Mouse (Mus musculus) forebrain, embryonic 15.5 days (tissue): ENCODE results near the gene Gjd3. TPM values are rescaled to one million over a fixed set of nuclear protein-coding genes. Genes with fewer than 3 reads are reported as not detected.
A peak's percentile ranks its signal among the peaks of the same experiment; 100 is the strongest.

Experiments
- ATAC-seq: fragments of 200-750 bp; cut with Nextera tagmentation; replicated peaks from 2 replicates; pipeline ENCODE4 v1.8.0; 2017; ENCODE audit warnings: mild to moderate bottlenecking, moderate TSS enrichment, moderate library complexity
- H3K27ac ChIP-seq: fragments of 300-500 bp; sonication (generic); replicated peaks from 2 replicates; pipeline ENCODE4 v1.5.1; 2015; ENCODE audit warnings: mild to moderate bottlenecking, inconsistent platforms
- H3K27me3 ChIP-seq: fragments of 300-500 bp; sonication (generic); 2 replicates; pipeline ENCODE4 v1.6.1; 2015; ENCODE audit warnings: inconsistent platforms
- H3K36me3 ChIP-seq: fragments of 300-500 bp; sonication (generic); 2 replicates; pipeline ENCODE4 v1.6.1; 2015; ENCODE audit warnings: mild to moderate bottlenecking, inconsistent platforms
- H3K4me1 ChIP-seq: fragments of 300-500 bp; sonication (generic); 2 replicates; pipeline ENCODE4 v1.6.1; 2015; ENCODE audit warnings: inconsistent platforms
- H3K4me2 ChIP-seq: fragments of 300-500 bp; sonication (generic); replicated peaks from 2 replicates; pipeline ENCODE4 v1.6.1; 2015; ENCODE audit warnings: mild to moderate bottlenecking, inconsistent platforms
- H3K4me3 ChIP-seq: fragments of 300-500 bp; sonication (generic); 2 replicates; pipeline ENCODE4 v1.5.1; 2015; ENCODE audit warnings: mild to moderate bottlenecking, inconsistent platforms
- H3K9ac ChIP-seq: fragments of 300-500 bp; sonication (generic); replicated peaks from 2 replicates; pipeline ENCODE4 v1.6.1; 2015; ENCODE audit warnings: mild to moderate bottlenecking, inconsistent platforms
- H3K9me3 ChIP-seq: fragments of 300-500 bp; sonication (generic); 2 replicates; pipeline ENCODE4 v1.6.1; 2016; ENCODE audit warnings: inconsistent platforms
- WGBS: fragments of 180-500 bp; shearing (Covaris S2); methylation state at CpG from one replicate; pipeline ENCODE4 v1.1.7; 2015; ENCODE audit warnings: mixed read lengths; 5-methylcytosine and 5-hydroxymethylcytosine counted together
- polyA plus RNA-seq: library from polyadenylated mRNA; unstranded; fragments of >200 nt; fragmentation: Nextera tagmentation; extraction: Ambion mirVana; gene quantifications from 2 replicates; pipeline ENCODE4 v1.2.1, GENCODE M21; 2015

Gjd3 gene
- polyA plus RNA-seq, 1 experiment from 2014 or later = 0.62 TPM

GRCm38 (mm10) chr11:98959437-98960312 lies 23.1 kb downstream of the Gjd3 start:
- Histone ChIP-seq H3K4me2 (peak overlapping the region; percentile 98), H3K9me3 (no peaks in the 10 kb centered on the region), H3K27ac (peak overlapping the region; percentile 65), H3K4me1 (peaks cover 66% of the 10 kb centered on the region), H3K36me3 (no peaks in the 10 kb centered on the region), H3K4me3 (peak overlapping the region; percentile 62), H3K27me3 (peaks cover 12% of the 10 kb centered on the region; the same call in 1 of the 2 replicates), H3K9ac (peak overlapping the region; percentile 54)
- peak; percentile 30 for ATAC-seq
- WGBS = under 1% methylated on average over 43 of the region's 43 CpGs

GRCm38 (mm10) chr11:98956340-98956739 lies 26.5 kb downstream of the Gjd3 start:
- peaks cover 57% of the 10 kb centered on the region for H3K4me1 ChIP-seq
- ATAC-seq = no peak
- 82% methylated on average over 10 of the region's 10 CpGs for WGBS
- H3K36me3 ChIP-seq = no peaks in the 10 kb centered on the region
- H3K4me2 ChIP-seq = no peak overlapping the region
- no peaks in the 10 kb centered on the region; the same call in 1 of the 2 replicates for H3K27me3 ChIP-seq
- H3K9ac ChIP-seq = no peak overlapping the region
- H3K4me3 ChIP-seq = no peak overlapping the region
- H3K27ac ChIP-seq = no peak overlapping the region
- H3K9me3 ChIP-seq = no peaks in the 10 kb centered on the region

- Histone ChIP-seq H3K27me3 (no peaks in the 10 kb centered on the region), H3K27ac (no peak overlapping the region), H3K4me2 (no peak overlapping the region), H3K4me3 (no peak overlapping the region), H3K36me3 (no peaks in the 10 kb centered on the region), H3K9me3 (no peaks in the 10 kb centered on the region), H3K4me1 (peaks cover 56% of the 10 kb centered on the region), H3K9ac (no peak overlapping the region)
- WGBS = 32% methylated on average over 7 of the region's 7 CpGs
- no peak for ATAC-seq
Observed at GRCm38 (mm10) chr11:98955707-98956235, 27.0 kb downstream of the Gjd3 start.

GRCm38 (mm10) chr11:98954801-98955706 lies 27.8 kb downstream of the Gjd3 start:
- peak overlapping the region; percentile 27; the same call in 1 of the 2 replicates for H3K4me2 ChIP-seq
- WGBS = 16% methylated on average over 17 of the region's 17 CpGs
- peak; percentile 41; the same call in 1 of the 2 replicates for ATAC-seq

GRCm38 (mm10) chr11:98954373-98954772 lies 28.4 kb downstream of the Gjd3 start:
- Histone ChIP-seq H3K36me3 (no peaks in the 10 kb centered on the region), H3K4me3 (no peak overlapping the region), H3K4me1 (peaks cover 47% of the 10 kb centered on the region), H3K9me3 (no peaks in the 10 kb centered on the region), H3K9ac (no peak overlapping the region), H3K27me3 (no peaks in the 10 kb centered on the region), H3K27ac (peak overlapping the region; percentile 64), H3K4me2 (peak overlapping the region; percentile 27)
- 3% methylated on average over 10 of the region's 10 CpGs for WGBS
- peak; percentile 18; the same call in 1 of the 2 replicates for ATAC-seq

More at GRCm38 (mm10) chr11:98954801-98955706, 27.8 kb downstream of the Gjd3 start:
- Histone ChIP-seq H3K27me3 (no peaks in the 10 kb centered on the region), H3K36me3 (no peaks in the 10 kb centered on the region), H3K4me1 (peaks cover 54% of the 10 kb centered on the region), H3K9me3 (no peaks in the 10 kb centered on the region), H3K9ac (no peak overlapping the region), H3K4me3 (no peak overlapping the region), H3K27ac (peak overlapping the region; percentile 64)

GRCm38 (mm10) chr11:98953835-98954320 lies 28.9 kb downstream of the Gjd3 start:
- no peaks in the 10 kb centered on the region for H3K27me3 ChIP-seq

GRCm38 (mm10) chr11:98953361-98953760 lies 29.5 kb downstream of the Gjd3 start:
- H3K27me3 ChIP-seq = no peaks in the 10 kb centered on the region
- no peak overlapping the region for H3K4me3 ChIP-seq
- no peaks in the 10 kb centered on the region for H3K36me3 ChIP-seq
- 10% methylated on average over 2 of the region's 2 CpGs for WGBS
- H3K27ac ChIP-seq = no peak overlapping the region
- H3K4me2 ChIP-seq = no peak overlapping the region
- no peak overlapping the region for H3K9ac ChIP-seq
- H3K4me1 ChIP-seq = peaks cover 46% of the 10 kb centered on the region
- ATAC-seq = no peak
- no peaks in the 10 kb centered on the region for H3K9me3 ChIP-seq

More at GRCm38 (mm10) chr11:98953835-98954320, 28.9 kb downstream of the Gjd3 start:
- H3K27ac ChIP-seq = 0 out of 2 replicates have a peak overlapping the region, but pooled peaks have one; percentile 64
- no peak overlapping the region for H3K9ac ChIP-seq
- peaks cover 46% of the 10 kb centered on the region for H3K4me1 ChIP-seq
- ATAC-seq = no peak
- H3K9me3 ChIP-seq = no peaks in the 10 kb centered on the region
- H3K36me3 ChIP-seq = no peaks in the 10 kb centered on the region
- no peak overlapping the region for H3K4me3 ChIP-seq
- WGBS = 37% methylated on average over 13 of the region's 13 CpGs
- peak overlapping the region; percentile 27; the same call in 1 of the 2 replicates for H3K4me2 ChIP-seq

GRCm38 (mm10) chr11:98952736-98953135 lies 30.1 kb downstream of the Gjd3 start:
- no peaks in the 10 kb centered on the region for H3K36me3 ChIP-seq
- peaks cover 46% of the 10 kb centered on the region for H3K4me1 ChIP-seq
- no peak overlapping the region for H3K4me3 ChIP-seq
- H3K4me2 ChIP-seq = no peak overlapping the region
- no peak for ATAC-seq
- H3K27me3 ChIP-seq = no peaks in the 10 kb centered on the region
- H3K27ac ChIP-seq = no peak overlapping the region
- WGBS = 70% methylated on average over 2 of the region's 2 CpGs
- no peak overlapping the region for H3K9ac ChIP-seq
- H3K9me3 ChIP-seq = no peaks in the 10 kb centered on the region

GRCm38 (mm10) chr11:98952111-98952510 lies 30.7 kb downstream of the Gjd3 start:
- Histone ChIP-seq H3K9me3 (no peaks in the 10 kb centered on the region), H3K27ac (no peak overlapping the region), H3K36me3 (no peaks in the 10 kb centered on the region), H3K4me1 (peaks cover 46% of the 10 kb centered on the region), H3K4me3 (no peak overlapping the region), H3K4me2 (no peak overlapping the region), H3K9ac (no peak overlapping the region), H3K27me3 (no peaks in the 10 kb centered on the region)
- ATAC-seq = no peak
- 95% methylated on average over 1 of the region's 1 CpGs for WGBS

GRCm38 (mm10) chr11:98951026-98951906 lies 31.6 kb downstream of the Gjd3 start:
- Histone ChIP-seq H3K9ac (0 out of 2 replicates have a peak overlapping the region, but pooled peaks have one; percentile 22), H3K27me3 (no peaks in the 10 kb centered on the region), H3K27ac (peak overlapping the region; percentile 61), H3K4me2 (no peak overlapping the region; the same call in 1 of the 2 replicates), H3K4me3 (no peak overlapping the region), H3K4me1 (peaks cover 46% of the 10 kb centered on the region), H3K36me3 (no peaks in the 10 kb centered on the region), H3K9me3 (no peaks in the 10 kb centered on the region)
- peak; percentile 73 for ATAC-seq
- 57% methylated on average over 16 of the region's 16 CpGs for WGBS

GRCm38 (mm10) chr11:98950484-98950883 lies 32.3 kb downstream of the Gjd3 start:
- Histone ChIP-seq H3K27ac (0 out of 2 replicates have a peak overlapping the region, but pooled peaks have one; percentile 61), H3K4me3 (no peak overlapping the region), H3K36me3 (no peaks in the 10 kb centered on the region), H3K27me3 (no peaks in the 10 kb centered on the region), H3K9me3 (no peaks in the 10 kb centered on the region), H3K4me2 (no peak overlapping the region), H3K4me1 (peaks cover 43% of the 10 kb centered on the region), H3K9ac (no peak overlapping the region)
- ATAC-seq = no peak
- WGBS = 88% methylated on average over 9 of the region's 9 CpGs
